Mouse (Mus musculus) hindbrain, embryonic 13.5 days (tissue): ENCODE data around the gene Mtus2. TPM values are rescaled to one million over a fixed set of nuclear protein-coding genes. Genes with fewer than 3 reads are reported as not detected.

Source experiments
- ATAC-seq: fragments of 200-750 bp; cut with Nextera tagmentation; 2 replicates; pipeline ENCODE4 v1.8.0; 2017; ENCODE audit warnings: moderate TSS enrichment; ENCODE audit not compliant: low FRiP score
- H3K27ac ChIP-seq: fragments of 300-500 bp; sonication (generic); 2 replicates; pipeline ENCODE4 v1.5.1; 2015; ENCODE audit warnings: inconsistent platforms, mild to moderate bottlenecking, moderate library complexity
- H3K27me3 ChIP-seq: fragments of 300-500 bp; sonication (generic); 2 replicates; pipeline ENCODE4 v1.6.1; 2015; ENCODE audit warnings: mild to moderate bottlenecking, inconsistent platforms
- H3K36me3 ChIP-seq: fragments of 300-500 bp; sonication (generic); 2 replicates; pipeline ENCODE4 v1.6.1; 2015; ENCODE audit warnings: mild to moderate bottlenecking, inconsistent platforms
- H3K4me1 ChIP-seq: fragments of 300-500 bp; sonication (generic); replicated peaks from 2 replicates; pipeline ENCODE4 v1.6.1; 2015; ENCODE audit warnings: inconsistent platforms
- H3K4me2 ChIP-seq: fragments of 300-500 bp; sonication (generic); 2 replicates; pipeline ENCODE4 v1.6.1; 2015; ENCODE audit warnings: inconsistent platforms, mild to moderate bottlenecking, moderate library complexity
- H3K4me3 ChIP-seq: fragments of 300-500 bp; sonication (generic); 2 replicates; pipeline ENCODE4 v1.5.1; 2015; ENCODE audit warnings: mild to moderate bottlenecking, inconsistent platforms
- H3K9ac ChIP-seq: fragments of 300-500 bp; sonication (generic); 2 replicates; pipeline ENCODE4 v1.6.1; 2015; ENCODE audit warnings: mild to moderate bottlenecking, inconsistent platforms
- H3K9me3 ChIP-seq: fragments of 300-500 bp; sonication (generic); 2 replicates; pipeline ENCODE4 v1.6.1; 2016; ENCODE audit warnings: inconsistent platforms
- WGBS: fragments of 180-500 bp; shearing (Covaris S2); methylation state at CpG from one replicate; pipeline ENCODE4 v1.1.7; 2015; 5-methylcytosine and 5-hydroxymethylcytosine counted together
- polyA plus RNA-seq: library from polyadenylated mRNA; unstranded; fragments of >200 nt; fragmentation: Nextera tagmentation; extraction: Ambion mirVana; gene quantifications from 2 replicates; pipeline ENCODE4 v1.2.1, GENCODE M21; 2015

Gene Mtus2
- polyA plus RNA-seq, 1 experiment from 2014 or later, result 45.8 TPM

DNA sequence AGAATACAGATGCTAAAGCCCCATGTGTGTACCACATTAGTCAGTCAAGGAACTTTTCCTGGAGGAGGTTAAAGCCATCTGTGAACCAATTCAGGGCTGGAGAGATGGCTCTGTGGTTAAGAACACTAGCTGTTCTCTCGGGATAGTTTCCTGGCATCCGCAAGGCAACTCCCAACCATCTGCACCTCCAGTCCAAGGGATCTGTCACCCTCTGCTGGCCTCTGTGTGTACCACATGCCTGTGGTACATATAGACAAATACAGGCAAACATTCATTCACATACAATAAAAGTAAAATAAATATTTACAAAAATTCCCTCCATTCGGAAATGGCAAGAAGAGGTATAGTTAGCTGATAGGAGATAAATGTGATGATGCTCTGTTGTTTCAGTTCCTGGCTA lies 184.5 kb downstream of the Mtus2 start:
- Histone ChIP-seq H3K9ac (no peak overlapping the region), H3K4me1 (peaks cover 41% of the 10 kb centered on the region), H3K4me3 (no peak overlapping the region), H3K27ac (no peak overlapping the region; the same call in 1 of the 2 replicates), H3K36me3 (no peaks in the 10 kb centered on the region), H3K27me3 (no peaks in the 10 kb centered on the region), H3K9me3 (no peaks in the 10 kb centered on the region), H3K4me2 (no peak overlapping the region)
- 90% methylated on average over 3 of the region's 3 CpGs for WGBS
- no peak for ATAC-seq

DNA sequence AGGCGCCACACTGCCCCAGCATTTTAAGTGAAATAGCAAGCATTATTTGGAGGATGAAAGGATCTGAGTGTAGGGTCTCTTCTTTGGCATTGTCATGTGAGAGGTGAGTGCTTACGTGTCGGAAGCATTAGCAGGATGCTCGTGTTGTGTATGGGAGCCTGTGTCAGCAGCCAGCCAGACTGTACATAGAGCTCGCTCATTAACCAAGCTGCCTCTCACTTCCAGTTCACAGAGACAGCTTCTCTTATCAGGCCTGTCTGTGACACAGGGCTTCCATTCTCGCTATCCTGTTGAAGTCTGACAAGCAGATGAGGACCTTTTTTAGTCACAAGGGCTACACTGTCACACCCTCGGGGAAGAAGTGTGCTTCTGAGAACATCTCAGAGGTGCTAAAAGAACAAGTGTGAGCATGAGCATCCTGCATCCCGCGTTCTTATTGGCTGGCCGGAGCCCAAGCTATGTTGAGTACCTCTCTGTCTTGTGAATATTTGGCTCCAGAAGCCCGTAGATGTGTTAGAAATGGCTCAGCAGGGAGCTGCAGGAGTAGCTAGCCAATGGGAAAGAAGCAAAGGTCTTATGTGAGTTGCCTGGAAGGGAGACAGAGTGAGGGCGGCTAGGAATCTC lies 189.2 kb downstream of the Mtus2 start:
- Histone ChIP-seq H3K9me3 (no peaks in the 10 kb centered on the region; the same call in 1 of the 2 replicates), H3K9ac (no peak overlapping the region), H3K27me3 (no peaks in the 10 kb centered on the region), H3K4me3 (no peak overlapping the region), H3K4me2 (no peak overlapping the region), H3K4me1 (peaks cover 48% of the 10 kb centered on the region), H3K27ac (peak overlapping the region; percentile 83), H3K36me3 (peaks cover 3% of the 10 kb centered on the region)
- ATAC-seq, result peak; percentile 46; the same call in 1 of the 2 replicates
- 67% methylated on average over 12 of the region's 12 CpGs for WGBS

DNA sequence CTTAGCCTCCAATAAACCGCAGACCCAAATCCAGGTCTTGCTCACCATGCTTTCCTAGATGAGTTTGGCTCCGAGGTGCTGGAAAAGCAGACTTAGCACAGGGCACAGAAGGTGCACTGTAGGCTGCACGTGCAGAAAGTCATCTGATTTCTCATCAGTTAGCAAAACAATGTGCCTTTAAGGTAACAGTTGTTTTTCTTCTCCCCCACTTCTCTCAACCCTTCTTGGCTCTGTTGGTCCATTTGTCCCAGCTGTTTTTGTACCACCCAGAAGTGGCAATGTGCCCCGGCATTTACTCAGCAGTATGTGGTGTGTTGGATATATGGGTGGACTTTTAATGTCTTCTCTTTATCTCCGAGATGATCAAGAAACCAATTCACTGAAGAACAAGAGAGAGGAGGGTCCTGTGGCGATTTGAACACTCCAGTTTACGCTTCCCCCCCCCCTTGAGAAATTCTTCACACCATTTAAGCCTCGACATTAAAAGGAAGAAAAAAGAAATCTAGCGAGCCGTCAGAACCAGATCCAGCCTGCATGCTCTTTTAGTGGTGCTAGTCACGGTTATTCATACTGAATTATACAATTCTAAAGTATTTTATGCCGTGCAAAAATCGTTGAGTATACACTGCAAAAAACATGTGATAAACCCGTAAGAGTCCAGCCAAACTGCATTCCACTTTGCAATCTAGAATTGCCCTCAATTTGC lies 194.9 kb downstream of the Mtus2 start:
- peaks cover 3% of the 10 kb centered on the region for H3K36me3 ChIP-seq
- no peak overlapping the region for H3K9ac ChIP-seq
- ATAC-seq, result peak; percentile 25
- peak overlapping the region; percentile 91 for H3K27ac ChIP-seq
- peaks cover 47% of the 10 kb centered on the region for H3K4me1 ChIP-seq
- peak overlapping the region; percentile 38 for H3K4me2 ChIP-seq
- no peak overlapping the region for H3K4me3 ChIP-seq
- no peaks in the 10 kb centered on the region; the same call in 1 of the 2 replicates for H3K9me3 ChIP-seq
- WGBS, result 38% methylated on average over 14 of the region's 14 CpGs
- no peaks in the 10 kb centered on the region for H3K27me3 ChIP-seq

DNA sequence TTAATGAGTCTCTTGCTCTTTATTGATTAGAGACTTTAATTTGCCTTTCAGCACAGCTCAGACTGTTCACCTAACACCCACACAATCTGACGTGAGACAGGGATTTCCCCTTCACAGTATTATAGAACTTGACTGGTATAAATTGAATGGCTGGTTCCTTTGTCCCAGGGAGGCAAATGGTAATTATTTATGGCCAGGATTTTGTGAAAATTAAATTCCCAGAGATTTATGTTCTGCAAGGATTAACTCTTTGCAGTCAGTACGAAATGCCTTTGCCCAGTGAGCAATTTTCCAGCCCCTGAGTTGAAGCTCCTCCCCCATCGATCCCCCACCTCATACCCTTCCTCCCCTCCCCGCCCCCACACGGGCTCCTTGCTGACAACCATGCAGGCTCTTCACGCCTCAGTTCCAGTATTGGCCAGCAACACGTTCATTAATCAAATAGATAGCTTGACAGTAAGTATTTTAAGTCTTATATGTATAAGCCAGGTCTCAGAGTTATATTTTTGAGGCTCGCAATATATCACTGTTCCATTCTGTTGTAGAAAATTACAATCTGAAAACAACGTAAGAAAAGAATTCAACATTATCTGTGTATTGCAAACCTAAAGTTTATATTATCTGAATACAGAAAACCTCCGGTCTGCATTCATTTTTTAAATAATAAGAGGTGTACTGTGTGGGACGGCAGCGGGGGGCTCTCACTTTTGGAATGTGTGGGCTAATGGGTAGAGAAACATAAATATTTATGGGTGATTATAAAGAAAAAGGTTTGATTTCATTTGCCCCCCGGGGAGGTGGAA lies 195.7 kb downstream of the Mtus2 start:
- H3K4me1 ChIP-seq, result peaks cover 40% of the 10 kb centered on the region
- no peaks in the 10 kb centered on the region for H3K27me3 ChIP-seq
- peak overlapping the region; percentile 91 for H3K27ac ChIP-seq
- peak overlapping the region; percentile 59; the same call in 1 of the 2 replicates for H3K9ac ChIP-seq
- peaks cover 3% of the 10 kb centered on the region for H3K36me3 ChIP-seq
- 26% methylated on average over 13 of the region's 13 CpGs for WGBS
- H3K9me3 ChIP-seq, result no peaks in the 10 kb centered on the region; the same call in 1 of the 2 replicates
- peak overlapping the region; percentile 38 for H3K4me2 ChIP-seq
- peak; percentile 84 for ATAC-seq
- H3K4me3 ChIP-seq, result no peak overlapping the region

DNA sequence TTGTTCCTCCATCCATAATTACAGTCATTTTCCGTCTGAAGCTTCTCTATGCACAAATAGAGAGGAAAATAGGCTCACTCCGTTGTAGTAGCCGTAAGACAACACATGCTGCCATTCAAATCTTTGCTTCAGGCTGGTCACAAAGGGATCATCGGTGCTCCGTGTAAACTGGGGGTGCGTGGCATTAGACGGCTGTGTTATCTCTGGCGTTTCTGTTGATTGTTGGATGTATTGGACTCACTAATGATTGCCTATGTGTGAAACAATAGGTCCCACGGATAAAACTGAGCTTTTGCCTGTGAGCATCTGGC lies 196.2 kb downstream of the Mtus2 start:
- Histone ChIP-seq H3K27me3 (no peaks in the 10 kb centered on the region), H3K9me3 (no peaks in the 10 kb centered on the region; the same call in 1 of the 2 replicates), H3K9ac (peak overlapping the region; percentile 59; the same call in 1 of the 2 replicates), H3K36me3 (peaks cover 3% of the 10 kb centered on the region), H3K4me3 (no peak overlapping the region), H3K27ac (peak overlapping the region; percentile 91), H3K4me2 (peak overlapping the region; percentile 38), H3K4me1 (peaks cover 40% of the 10 kb centered on the region)
- ATAC-seq, result peak; percentile 35; the same call in 1 of the 2 replicates
- 16% methylated on average over 9 of the region's 9 CpGs for WGBS

DNA sequence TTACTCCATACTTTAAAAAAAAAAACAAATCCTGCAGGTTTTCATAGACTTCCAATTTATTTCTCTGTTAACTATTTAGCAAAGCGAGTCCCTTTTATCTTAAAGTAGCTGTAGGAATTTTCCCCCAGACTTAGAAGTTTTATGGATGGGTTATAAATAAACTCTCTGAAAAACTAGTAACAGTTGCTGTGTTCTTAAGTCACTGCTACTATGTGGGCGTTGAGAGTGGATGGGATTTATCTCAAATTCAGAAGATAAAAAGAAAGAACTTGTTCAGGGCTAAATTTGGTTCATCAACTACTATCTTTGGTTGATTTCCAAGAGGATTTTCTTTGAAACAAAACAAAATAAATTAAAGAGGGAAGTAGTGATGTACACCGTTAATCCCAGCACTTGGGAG lies 197.6 kb downstream of the Mtus2 start:
- H3K9me3 ChIP-seq, result no peaks in the 10 kb centered on the region

DNA sequence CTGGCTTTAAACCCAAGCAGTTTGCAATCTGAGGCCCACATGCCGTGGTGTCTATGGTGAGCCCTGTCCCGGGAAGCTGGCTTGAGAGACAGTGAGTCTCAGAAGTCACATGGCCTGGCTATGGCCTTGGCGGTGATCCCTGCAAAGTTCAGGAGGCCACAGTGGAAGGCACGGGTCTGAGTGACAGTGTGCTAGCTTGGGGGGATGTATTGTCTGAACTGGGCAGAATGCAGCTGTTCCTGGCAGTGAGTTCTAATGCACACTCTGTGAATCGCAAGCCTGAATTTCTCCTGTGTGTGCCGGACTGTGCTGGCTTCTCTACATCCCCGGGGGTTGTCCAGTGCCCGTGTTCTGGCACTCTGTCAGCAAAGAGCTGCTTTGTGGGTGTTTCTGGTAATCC lies 202.2 kb downstream of the Mtus2 start:
- Histone ChIP-seq H3K9me3 (no peaks in the 10 kb centered on the region), H3K36me3 (no peaks in the 10 kb centered on the region), H3K4me3 (no peak overlapping the region), H3K27ac (peak overlapping the region; percentile 53; the same call in 1 of the 2 replicates), H3K27me3 (no peaks in the 10 kb centered on the region), H3K4me2 (no peak overlapping the region), H3K4me1 (peaks cover 19% of the 10 kb centered on the region), H3K9ac (no peak overlapping the region)
- ATAC-seq, result no peak
- WGBS, result 39% methylated on average over 8 of the region's 8 CpGs

More for the DNA sequence above, 197.6 kb downstream of the Mtus2 start:
- Histone ChIP-seq H3K36me3 (no peaks in the 10 kb centered on the region), H3K27ac (peak overlapping the region; percentile 18; the same call in 1 of the 2 replicates), H3K4me2 (no peak overlapping the region), H3K4me1 (peaks cover 47% of the 10 kb centered on the region), H3K9ac (no peak overlapping the region), H3K27me3 (no peaks in the 10 kb centered on the region), H3K4me3 (no peak overlapping the region)
- 93% methylated on average over 3 of the region's 3 CpGs for WGBS
- no peak for ATAC-seq

DNA sequence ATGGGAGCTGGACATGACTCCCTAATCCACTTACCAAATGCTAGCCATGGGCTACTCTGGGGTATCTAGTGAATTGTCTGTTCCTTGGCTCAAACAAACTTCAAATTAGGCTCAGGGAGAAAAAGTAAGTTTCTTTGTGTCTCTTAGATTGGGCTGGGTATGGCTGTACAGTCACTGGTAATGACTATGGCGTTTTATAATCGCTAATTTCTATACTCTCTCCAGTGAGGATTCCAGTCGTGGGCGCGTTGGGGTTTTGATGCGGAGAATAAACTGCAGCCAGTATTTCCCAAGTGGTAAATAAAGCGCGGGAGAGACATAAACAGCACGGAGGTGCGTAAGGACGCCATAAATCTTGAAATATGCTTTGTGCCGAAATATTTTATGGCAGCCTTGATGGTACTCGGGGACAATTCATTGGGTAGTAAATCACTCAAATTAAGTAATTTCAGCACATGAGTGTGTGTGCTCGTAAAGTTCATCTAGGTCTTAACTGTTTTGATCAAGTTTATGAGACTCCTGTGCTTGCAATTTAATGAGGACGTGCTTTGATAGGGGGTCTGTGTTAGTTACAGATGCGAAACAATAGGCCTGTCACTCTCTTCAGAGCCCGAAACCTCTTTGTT lies 203.5 kb downstream of the Mtus2 start:
- peaks cover 18% of the 10 kb centered on the region for H3K4me1 ChIP-seq
- H3K9me3 ChIP-seq, result no peaks in the 10 kb centered on the region
- no peak overlapping the region for H3K4me3 ChIP-seq
- no peak overlapping the region for H3K27ac ChIP-seq
- no peak overlapping the region for H3K4me2 ChIP-seq
- H3K36me3 ChIP-seq, result no peaks in the 10 kb centered on the region
- no peak for ATAC-seq
- 75% methylated on average over 17 of the region's 17 CpGs for WGBS
- H3K9ac ChIP-seq, result no peak overlapping the region
- H3K27me3 ChIP-seq, result no peaks in the 10 kb centered on the region

DNA sequence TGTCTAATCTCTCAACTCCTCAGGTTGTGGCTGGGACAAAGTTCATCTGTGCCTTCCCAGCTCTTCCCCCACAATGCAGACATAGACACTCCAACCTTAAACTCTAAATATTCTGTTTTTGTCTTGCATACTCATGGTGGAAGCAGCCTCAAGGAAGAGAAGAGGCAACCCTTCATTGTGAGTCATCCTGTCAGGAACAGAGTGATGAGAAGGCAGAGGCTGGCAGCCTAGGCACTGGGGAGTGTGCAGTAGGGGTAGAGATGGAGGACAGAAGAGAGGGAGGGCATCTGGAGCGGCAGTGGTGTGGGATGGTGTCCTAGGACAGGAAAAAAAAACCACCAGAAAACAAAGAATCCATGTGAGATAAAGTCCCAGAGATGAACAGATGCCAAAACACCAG lies 208.0 kb downstream of the Mtus2 start:
- H3K27ac ChIP-seq, result no peak overlapping the region
- no peak overlapping the region for H3K4me3 ChIP-seq
- WGBS, result 80% methylated on average over 1 of the region's 1 CpGs
- H3K9me3 ChIP-seq, result no peaks in the 10 kb centered on the region
- H3K4me1 ChIP-seq, result peaks cover 7% of the 10 kb centered on the region; the same call in 1 of the 2 replicates
- no peak overlapping the region for H3K9ac ChIP-seq
- no peak overlapping the region for H3K4me2 ChIP-seq
- H3K36me3 ChIP-seq, result no peaks in the 10 kb centered on the region
- H3K27me3 ChIP-seq, result no peaks in the 10 kb centered on the region
- no peak for ATAC-seq

DNA sequence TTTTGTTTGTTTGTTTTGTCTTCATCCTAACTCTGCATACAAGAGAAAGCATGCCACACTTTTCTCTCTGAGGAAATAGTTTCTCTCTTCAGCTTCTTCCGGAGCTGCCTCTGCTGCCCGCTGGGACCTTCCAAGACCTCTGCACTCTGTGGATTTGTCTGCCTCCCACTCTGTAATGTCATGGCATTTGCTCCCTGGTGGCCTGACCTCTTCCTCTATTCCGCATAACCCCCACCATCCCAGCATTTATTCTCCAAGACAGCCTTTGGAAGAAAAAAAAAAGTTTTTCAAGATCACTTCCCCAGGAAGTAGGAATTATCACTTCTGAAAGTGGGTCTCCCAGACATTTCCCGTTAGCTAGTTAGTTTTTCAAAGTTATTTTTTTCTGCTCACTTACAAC lies 218.0 kb downstream of the Mtus2 start:
- no peak overlapping the region for H3K4me3 ChIP-seq
- peaks cover 26% of the 10 kb centered on the region for H3K4me1 ChIP-seq
- no peak overlapping the region for H3K4me2 ChIP-seq
- H3K27ac ChIP-seq, result no peak overlapping the region
- WGBS, result 20% methylated on average over 4 of the region's 4 CpGs
- no peaks in the 10 kb centered on the region for H3K36me3 ChIP-seq
- H3K27me3 ChIP-seq, result no peaks in the 10 kb centered on the region
- no peaks in the 10 kb centered on the region for H3K9me3 ChIP-seq
- H3K9ac ChIP-seq, result no peak overlapping the region
- no peak for ATAC-seq

DNA sequence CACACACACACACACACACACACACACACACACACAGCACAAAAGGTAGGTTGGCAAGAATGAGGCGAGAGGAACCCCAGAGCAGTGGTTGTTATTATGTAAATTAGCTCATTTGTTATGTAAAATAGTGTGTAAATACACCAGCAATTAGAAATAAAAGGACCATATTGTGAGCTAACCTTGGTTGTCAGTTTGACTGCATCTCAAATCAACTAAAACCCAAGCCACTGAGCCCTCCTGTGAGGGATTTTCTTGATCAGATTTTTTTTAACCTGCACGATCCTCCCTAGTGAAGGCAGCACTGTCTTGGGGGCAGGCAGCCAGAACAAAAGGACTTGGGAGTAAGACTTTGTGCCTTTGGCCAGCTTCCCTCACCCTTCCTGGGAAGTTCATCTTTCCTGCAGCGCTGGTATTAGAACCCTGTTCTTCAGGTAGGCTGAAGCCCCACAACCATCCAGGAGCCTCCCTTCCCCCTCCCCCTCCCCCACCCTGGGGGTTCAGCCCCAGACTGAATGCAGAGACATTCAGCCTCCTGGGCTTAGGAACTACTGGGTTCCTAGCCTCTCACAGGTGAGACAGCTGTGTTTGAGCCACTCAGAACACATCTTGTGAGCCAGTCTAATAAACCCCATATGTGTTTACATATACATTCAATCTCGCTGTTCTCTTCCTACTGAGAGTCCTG lies 218.8 kb downstream of the Mtus2 start:
- peaks cover 34% of the 10 kb centered on the region for H3K4me1 ChIP-seq
- H3K27ac ChIP-seq, result peak overlapping the region; percentile 60
- no peak overlapping the region for H3K4me3 ChIP-seq
- peak; percentile 39; the same call in 1 of the 2 replicates for ATAC-seq
- H3K9ac ChIP-seq, result no peak overlapping the region
- 30% methylated on average over 4 of the region's 4 CpGs for WGBS
- H3K9me3 ChIP-seq, result no peaks in the 10 kb centered on the region
- no peaks in the 10 kb centered on the region for H3K36me3 ChIP-seq
- no peak overlapping the region for H3K4me2 ChIP-seq
- no peaks in the 10 kb centered on the region for H3K27me3 ChIP-seq
